Mouse (Mus musculus) midbrain, embryonic 11.5 days (tissue): ENCODE results near the gene Myo6. TPM values are rescaled to one million over a fixed set of nuclear protein-coding genes. Genes with fewer than 3 reads are reported as not detected.

Experiments
- ATAC-seq: fragments of 200-750 bp; cut with Nextera tagmentation; 2 replicates; pipeline ENCODE4 v1.8.0; 2017; ENCODE audit warnings: moderate TSS enrichment, moderate library complexity; ENCODE audit not compliant: low FRiP score
- DNase-seq: peaks from one replicate; pipeline ENCODE4 v3.0.0; 2015; ENCODE audit warnings: low spot score; ENCODE audit errors: missing footprints
- H3K27ac ChIP-seq: fragments of 300-500 bp; sonication (generic); 2 replicates; pipeline ENCODE4 v1.5.1; 2014; ENCODE audit warnings: low read depth, low read length
- H3K27me3 ChIP-seq: fragments of 300-500 bp; sonication (generic); 2 replicates; pipeline ENCODE4 v1.6.1; 2014; ENCODE audit warnings: mild to moderate bottlenecking, low read length, moderate library complexity, mixed read lengths; ENCODE audit not compliant: control insufficient read depth, insufficient read depth
- H3K36me3 ChIP-seq: fragments of 300-500 bp; sonication (generic); 2 replicates; pipeline ENCODE4 v1.6.1; 2014; ENCODE audit warnings: mild to moderate bottlenecking, low read length, moderate library complexity, mixed read lengths; ENCODE audit not compliant: control insufficient read depth, insufficient read depth
- H3K4me1 ChIP-seq: fragments of 300-500 bp; sonication (generic); 2 replicates; pipeline ENCODE4 v1.6.1; 2014; ENCODE audit warnings: low read length; ENCODE audit not compliant: control insufficient read depth, insufficient read depth
- H3K4me2 ChIP-seq: fragments of 300-500 bp; sonication (generic); 2 replicates; pipeline ENCODE4 v1.6.1; 2014; ENCODE audit warnings: mild to moderate bottlenecking, moderate library complexity
- H3K4me3 ChIP-seq: fragments of 300-500 bp; sonication (generic); 2 replicates; pipeline ENCODE4 v1.5.1; 2014; ENCODE audit warnings: low read depth, low read length
- H3K9ac ChIP-seq: fragments of 300-500 bp; sonication (generic); 2 replicates; pipeline ENCODE4 v1.6.1; 2014; ENCODE audit warnings: low read length
- H3K9me3 ChIP-seq: fragments of 300-500 bp; sonication (generic); 2 replicates; pipeline ENCODE4 v1.6.1; 2016; ENCODE audit warnings: low read length; ENCODE audit not compliant: control insufficient read depth
- WGBS: fragments of 180-500 bp; shearing (Covaris S2); extraction: QIAGEN DNeasy Blood & Tissue Kit; methylation state at CpG from one replicate; pipeline ENCODE4 v1.1.7; 2014; 5-methylcytosine and 5-hydroxymethylcytosine counted together
- polyA plus RNA-seq: library from polyadenylated mRNA; unstranded; fragments of >200 nt; fragmentation: Nextera tagmentation; extraction: Ambion mirVana; gene quantifications from 2 replicates; pipeline ENCODE4 v1.2.1, GENCODE M21; 2014

The Myo6 gene
- polyA plus RNA-seq, 1 experiment from 2014 or later = 11.1 TPM

DNA sequence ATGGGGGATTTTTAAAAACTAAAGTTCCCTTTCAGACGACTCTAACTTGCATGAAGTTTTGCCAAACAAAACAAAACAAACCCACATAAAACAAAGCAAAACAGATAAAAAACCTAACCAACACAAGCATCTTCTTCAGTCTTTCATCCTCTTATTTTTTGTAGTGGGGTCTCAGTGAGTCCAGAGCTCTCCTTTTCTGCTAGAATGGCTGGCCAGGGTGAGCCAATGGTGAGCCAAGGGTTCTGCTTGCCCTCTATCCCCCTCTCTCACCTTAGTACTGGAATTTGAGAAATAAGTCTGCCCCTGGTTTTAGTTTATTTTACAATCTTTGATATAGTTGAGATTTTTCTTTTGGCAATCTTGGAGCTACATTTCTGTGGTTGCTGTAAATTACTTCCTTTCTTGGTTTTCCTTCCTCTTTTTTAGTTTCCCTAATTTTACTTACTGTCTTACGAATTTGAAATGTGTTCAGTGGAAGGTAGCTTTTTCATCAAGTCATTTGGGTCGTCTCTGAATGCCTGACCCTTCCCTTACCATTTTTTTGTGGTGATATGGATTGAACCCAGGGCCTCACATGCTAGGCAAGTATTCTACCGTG is 1.6 kb upstream of the Myo6 start:
- Histone ChIP-seq H3K27ac (no peak overlapping the region), H3K9ac (no peak overlapping the region), H3K27me3 (no peaks in the 10 kb centered on the region), H3K4me2 (no peak overlapping the region), H3K36me3 (no peaks in the 10 kb centered on the region), H3K9me3 (no peaks in the 10 kb centered on the region), H3K4me1 (no peaks in the 10 kb centered on the region), H3K4me3 (no peak overlapping the region)
- ATAC-seq (no peak), DNase-seq (no peak)
- 84% methylated on average over 4 of the region's 4 CpGs for WGBS

DNA sequence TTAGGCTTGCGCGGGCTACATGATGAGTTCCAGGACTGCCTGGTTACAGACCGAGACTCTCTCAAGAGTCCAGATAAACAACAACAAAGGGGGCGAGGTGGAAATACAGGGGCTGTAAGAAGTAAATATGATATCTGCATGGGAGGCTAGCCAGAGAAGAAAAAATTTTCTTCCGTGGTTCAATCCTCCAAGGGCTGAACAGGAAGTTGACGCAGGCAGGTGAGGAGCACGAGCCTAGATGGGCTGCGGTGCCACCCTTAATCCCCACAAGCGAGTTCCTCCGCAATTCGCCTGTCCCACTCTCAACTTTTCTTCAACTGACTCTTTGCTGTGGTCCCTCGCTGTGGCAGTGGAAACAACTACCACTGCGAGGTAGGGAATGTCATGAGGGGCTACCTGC is 640 bp upstream of the Myo6 start:
- H3K4me2 ChIP-seq = peak overlapping the region; percentile 70
- no peaks in the 10 kb centered on the region for H3K36me3 ChIP-seq
- no peak overlapping the region for H3K9ac ChIP-seq
- no peaks in the 10 kb centered on the region for H3K4me1 ChIP-seq
- no peak overlapping the region for H3K27ac ChIP-seq
- no peak for ATAC-seq
- WGBS = 5% methylated on average over 13 of the region's 13 CpGs
- peak overlapping the region; percentile 71 for H3K4me3 ChIP-seq
- no peak for DNase-seq
- no peaks in the 10 kb centered on the region for H3K9me3 ChIP-seq
- H3K27me3 ChIP-seq = no peaks in the 10 kb centered on the region

DNA sequence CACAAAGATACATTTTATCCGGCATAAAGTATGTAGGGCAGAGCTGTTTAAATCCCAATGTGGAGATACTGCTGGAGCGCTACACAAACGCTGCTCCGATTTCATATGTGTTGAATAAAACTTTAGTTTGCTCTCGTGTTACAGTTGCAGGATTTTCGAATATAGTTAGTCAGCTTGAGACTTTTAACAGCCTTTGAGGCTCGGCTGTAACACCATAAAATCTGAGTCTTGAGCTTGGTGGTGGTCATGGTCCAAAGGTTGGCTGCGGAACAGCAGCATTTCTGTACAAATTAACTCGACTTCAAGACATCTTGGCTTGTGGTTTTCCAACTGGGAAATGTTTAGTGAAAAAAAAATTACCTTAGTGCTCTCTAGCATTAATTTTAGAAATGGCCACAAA is 859 bp downstream of the Myo6 start:
- Histone ChIP-seq H3K4me1 (no peaks in the 10 kb centered on the region), H3K9ac (no peak overlapping the region), H3K4me2 (peak overlapping the region; percentile 70), H3K27ac (no peak overlapping the region), H3K36me3 (no peaks in the 10 kb centered on the region), H3K27me3 (no peaks in the 10 kb centered on the region), H3K4me3 (no peak overlapping the region), H3K9me3 (no peaks in the 10 kb centered on the region)
- 58% methylated on average over 9 of the region's 9 CpGs for WGBS
- ATAC-seq (no peak), DNase-seq (peak; percentile 90)

DNA sequence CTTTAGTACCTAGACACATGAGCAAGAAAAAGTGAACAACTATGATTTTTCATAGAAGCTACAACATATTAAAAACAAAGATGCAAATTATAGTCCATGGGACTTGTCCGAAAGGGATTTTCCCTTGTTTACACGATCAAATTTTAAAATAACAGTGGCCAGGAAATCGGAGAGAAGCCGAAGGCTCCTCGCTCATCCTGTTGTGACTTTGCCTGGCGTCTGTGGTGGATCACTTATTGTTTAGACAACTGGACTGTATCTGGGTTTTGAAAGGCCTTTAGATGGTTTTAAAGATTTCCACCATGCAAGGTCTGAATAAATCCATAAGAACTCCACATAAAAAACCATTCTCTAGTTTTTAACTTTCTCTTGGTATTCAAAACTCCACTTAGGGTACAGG is 1.6 kb downstream of the Myo6 start:
- no peak for ATAC-seq
- no peaks in the 10 kb centered on the region for H3K9me3 ChIP-seq
- H3K4me1 ChIP-seq = no peaks in the 10 kb centered on the region
- no peak for DNase-seq
- H3K9ac ChIP-seq = no peak overlapping the region
- WGBS = 81% methylated on average over 6 of the region's 6 CpGs
- no peaks in the 10 kb centered on the region for H3K36me3 ChIP-seq
- H3K4me2 ChIP-seq = no peak overlapping the region
- H3K4me3 ChIP-seq = no peak overlapping the region
- no peak overlapping the region for H3K27ac ChIP-seq
- H3K27me3 ChIP-seq = no peaks in the 10 kb centered on the region

DNA sequence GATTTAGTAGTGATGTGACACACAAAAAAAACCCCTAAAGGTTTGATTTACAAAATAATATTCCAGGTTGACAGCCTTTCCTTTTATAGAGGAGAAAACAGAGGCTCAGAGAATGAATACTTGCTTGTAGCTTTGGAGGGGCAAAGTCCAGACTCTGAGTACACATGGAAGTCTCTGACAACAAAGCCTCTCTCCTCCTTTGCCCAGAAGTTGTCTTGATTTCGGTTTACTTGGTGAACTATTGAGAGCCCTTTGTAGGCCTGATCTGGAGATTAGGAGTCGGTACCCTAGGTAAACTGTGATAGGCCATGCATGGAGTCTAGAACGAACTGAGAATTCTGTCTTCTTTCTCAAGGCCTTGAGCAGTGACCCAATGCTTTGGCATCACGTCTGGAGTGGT is 2.3 kb downstream of the Myo6 start:
- Histone ChIP-seq H3K9me3 (no peaks in the 10 kb centered on the region), H3K4me3 (no peak overlapping the region), H3K9ac (no peak overlapping the region), H3K36me3 (no peaks in the 10 kb centered on the region), H3K4me2 (no peak overlapping the region), H3K27ac (no peak overlapping the region), H3K4me1 (no peaks in the 10 kb centered on the region), H3K27me3 (no peaks in the 10 kb centered on the region)
- ATAC-seq (no peak), DNase-seq (no peak)
- 64% methylated on average over 4 of the region's 4 CpGs for WGBS

DNA sequence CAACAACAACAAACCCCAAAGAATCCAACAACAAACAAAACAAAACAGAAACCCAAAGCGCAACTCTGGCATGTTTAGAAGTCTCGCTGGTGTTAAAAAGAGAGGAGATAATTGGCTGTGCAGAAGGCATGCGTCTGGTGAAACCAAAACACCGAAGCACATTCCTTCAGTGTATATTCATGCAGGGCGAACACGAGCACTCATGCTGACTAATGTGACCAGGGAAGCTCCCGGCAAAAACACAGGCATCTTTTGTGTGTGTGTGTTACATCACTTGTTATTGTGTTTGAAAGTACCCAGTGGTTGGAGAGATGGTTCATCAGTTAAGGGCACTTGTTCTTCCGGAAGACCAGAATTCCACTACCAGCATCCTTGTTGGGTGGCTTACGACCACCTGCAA is 4.7 kb downstream of the Myo6 start:
- no peak overlapping the region for H3K4me2 ChIP-seq
- no peak overlapping the region for H3K9ac ChIP-seq
- DNase-seq = no peak
- peaks cover 3% of the 10 kb centered on the region; the same call in 1 of the 2 replicates for H3K4me1 ChIP-seq
- 88% methylated on average over 9 of the region's 9 CpGs for WGBS
- no peak overlapping the region for H3K4me3 ChIP-seq
- H3K27ac ChIP-seq = no peak overlapping the region
- no peaks in the 10 kb centered on the region for H3K27me3 ChIP-seq
- H3K9me3 ChIP-seq = no peaks in the 10 kb centered on the region
- no peaks in the 10 kb centered on the region for H3K36me3 ChIP-seq
- ATAC-seq = no peak

DNA sequence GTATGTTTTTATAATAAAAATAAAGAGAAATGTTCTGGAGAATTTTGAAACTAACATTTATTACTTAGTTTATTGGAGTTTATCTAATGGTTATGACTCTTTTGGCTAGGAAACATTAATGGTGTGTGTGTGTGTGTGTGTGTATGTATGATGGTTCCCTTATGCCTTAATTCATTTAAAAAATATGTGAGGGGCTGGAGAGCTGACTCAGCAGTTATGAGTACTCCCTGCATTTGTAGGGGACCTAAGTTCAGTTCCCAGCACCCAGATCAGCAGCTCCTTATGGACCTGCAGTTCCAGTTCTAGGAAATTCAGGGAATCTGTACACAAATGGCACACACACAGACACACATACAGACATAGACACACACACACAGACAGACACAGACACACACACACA is 6.4 kb downstream of the Myo6 start:
- ATAC-seq (no peak), DNase-seq (peak; percentile 8)
- H3K4me2 ChIP-seq = no peak overlapping the region
- no peaks in the 10 kb centered on the region for H3K9me3 ChIP-seq
- H3K27ac ChIP-seq = no peak overlapping the region
- H3K4me1 ChIP-seq = peaks cover 3% of the 10 kb centered on the region; the same call in 1 of the 2 replicates
- H3K9ac ChIP-seq = no peak overlapping the region
- H3K27me3 ChIP-seq = no peaks in the 10 kb centered on the region
- no peak overlapping the region for H3K4me3 ChIP-seq
- no peaks in the 10 kb centered on the region for H3K36me3 ChIP-seq

DNA sequence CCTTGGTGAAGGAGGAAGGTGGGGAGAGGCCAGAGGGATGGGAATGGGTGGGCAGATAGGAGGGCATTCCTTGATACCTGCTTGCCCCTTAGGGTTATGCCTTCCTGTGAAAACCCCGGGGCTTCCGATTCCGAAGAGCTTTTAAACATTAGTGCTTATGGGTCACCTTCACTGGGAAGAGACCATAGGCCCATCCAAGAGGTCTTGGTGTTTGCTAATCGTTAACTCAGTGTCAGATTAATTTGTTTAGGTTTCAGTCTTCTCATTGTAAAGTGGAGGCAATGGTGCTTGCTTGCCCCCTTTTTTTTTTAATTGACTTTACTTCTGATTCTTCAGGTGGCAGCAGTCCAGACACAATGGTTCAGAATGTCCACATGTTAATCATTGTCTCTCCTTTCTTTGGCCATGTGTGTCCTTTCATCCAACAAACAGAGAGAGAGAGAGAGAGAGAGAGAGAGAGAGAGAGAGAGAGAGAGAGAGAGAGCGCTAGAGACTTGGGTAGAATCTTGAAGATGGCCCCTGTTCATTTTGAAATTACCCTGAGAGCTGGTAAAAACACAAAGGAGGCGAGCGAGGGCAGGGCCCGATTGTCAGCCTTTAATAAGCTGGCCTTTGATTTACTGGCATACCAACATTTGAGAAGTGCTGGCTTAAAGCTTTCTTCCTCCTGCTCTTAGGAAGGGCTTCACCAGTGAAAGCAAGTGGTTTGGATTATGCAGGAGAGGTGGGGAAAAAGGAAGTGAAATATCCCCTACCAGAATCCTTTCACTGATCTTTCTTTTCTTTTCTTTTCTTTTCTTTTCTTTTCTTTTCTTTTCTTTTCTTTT is 7.8 kb downstream of the Myo6 start:
- H3K27me3 ChIP-seq = no peaks in the 10 kb centered on the region
- no peak overlapping the region for H3K4me3 ChIP-seq
- peak; percentile 83 for DNase-seq
- no peak overlapping the region for H3K4me2 ChIP-seq
- peaks cover 3% of the 10 kb centered on the region; the same call in 1 of the 2 replicates for H3K4me1 ChIP-seq
- no peaks in the 10 kb centered on the region for H3K9me3 ChIP-seq
- H3K9ac ChIP-seq = no peak overlapping the region
- H3K36me3 ChIP-seq = no peaks in the 10 kb centered on the region
- 64% methylated on average over 8 of the region's 8 CpGs for WGBS
- no peak overlapping the region for H3K27ac ChIP-seq
- ATAC-seq = no peak

DNA sequence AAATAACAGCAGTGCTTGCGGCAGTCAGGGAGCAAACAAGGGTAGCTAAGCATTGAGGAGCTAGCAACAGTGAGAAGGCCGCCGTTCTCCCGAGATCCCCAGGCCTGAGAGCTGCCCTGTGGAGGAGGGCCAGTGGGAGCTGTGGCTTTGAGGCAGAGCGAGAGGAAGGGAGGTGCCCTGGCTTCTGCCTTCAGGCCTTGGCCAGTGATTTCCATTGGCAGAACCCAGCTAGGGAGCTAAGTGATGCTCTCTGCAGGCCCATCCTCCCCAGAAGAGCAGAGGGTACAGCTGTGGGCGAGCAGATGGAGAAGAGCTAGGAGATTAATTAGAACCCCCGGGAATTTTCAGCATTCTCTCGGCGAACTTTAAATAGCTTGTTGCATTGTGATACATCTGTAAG is 8.8 kb downstream of the Myo6 start:
- H3K4me2 ChIP-seq = no peak overlapping the region
- WGBS = 34% methylated on average over 9 of the region's 9 CpGs
- peak; percentile 84 for DNase-seq

More for the DNA sequence above, 8.8 kb downstream of the Myo6 start:
- Histone ChIP-seq H3K9me3 (no peaks in the 10 kb centered on the region), H3K9ac (no peak overlapping the region), H3K27ac (no peak overlapping the region), H3K4me3 (no peak overlapping the region), H3K36me3 (no peaks in the 10 kb centered on the region), H3K27me3 (no peaks in the 10 kb centered on the region), H3K4me1 (peaks cover 3% of the 10 kb centered on the region; the same call in 1 of the 2 replicates)
- ATAC-seq = peak; percentile 89
